Mouse (Mus musculus): ENCODE measurements at regions not wholly inside any gene's neighbourhood (a gene's known extent, or its start where the extent isn't known, plus 50 kb on each side); places are given as distances from the start of the nearest gene placed in this dataset.

DNA sequence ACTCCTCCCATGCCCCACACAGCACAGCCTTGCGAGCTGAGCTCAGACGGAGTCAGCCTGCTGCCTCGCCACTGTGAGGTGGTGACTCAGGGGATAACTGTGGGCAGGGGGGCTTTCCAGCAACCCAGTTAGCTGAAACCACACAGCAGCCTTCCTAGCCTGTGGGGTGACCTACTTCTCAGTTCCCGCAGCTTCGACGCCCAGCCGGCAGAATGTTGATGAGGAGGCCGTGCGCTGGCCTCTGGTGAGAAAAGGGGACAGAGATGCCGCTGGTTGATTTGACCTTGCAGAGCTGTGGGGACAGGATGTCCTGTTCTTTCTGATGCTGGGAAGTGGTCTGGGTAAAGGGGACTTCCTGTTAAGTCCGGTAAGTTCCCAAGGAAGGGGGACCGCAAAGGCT lies 143.2 kb upstream of the Id2 start:
- Histone ChIP-seq H3K9me3 (no peaks in the 10 kb centered on the region), H3K9ac (no peak overlapping the region), H3K4me2 (replicated peaks) (no peak overlapping the region), H3K4me3 (replicated peaks) (no peak overlapping the region), H3K27ac (no peak overlapping the region), H3K4me1 (replicated peaks) (no peaks in the 10 kb centered on the region), H3K27me3 (replicated peaks) (no peaks in the 10 kb centered on the region), H3K36me3 (no peaks in the 10 kb centered on the region)
- 60% methylated on average over 12 of the region's 12 CpGs for WGBS
- peak; percentile 20; the same call in 1 of the 2 replicates for ATAC-seq

DNA sequence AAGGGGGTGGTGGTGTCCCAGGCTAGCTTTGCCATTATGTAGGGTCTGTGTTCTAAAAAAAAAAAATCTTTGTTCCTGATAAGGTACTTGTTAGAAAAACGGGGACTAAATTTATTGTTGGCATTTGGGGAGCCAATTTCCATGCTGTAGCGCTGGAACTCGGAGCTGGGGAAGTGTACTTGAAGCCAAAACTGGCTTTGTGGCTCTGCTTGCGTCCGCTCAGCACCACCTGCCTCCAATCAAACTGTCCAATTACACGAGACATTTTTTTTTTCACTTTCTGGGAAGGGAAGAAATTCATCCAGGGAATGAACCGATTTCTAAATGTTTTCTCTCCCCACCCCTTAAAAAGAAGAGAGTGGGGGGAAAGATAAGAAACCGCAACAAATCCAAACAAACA lies 138.1 kb upstream of the Id2 start:
- H3K9me3 ChIP-seq: no peaks in the 10 kb centered on the region
- H3K4me1 ChIP-seq (replicated peaks): no peaks in the 10 kb centered on the region
- WGBS: 38% methylated on average over 8 of the region's 8 CpGs
- H3K27ac ChIP-seq: no peak overlapping the region
- H3K27me3 ChIP-seq (replicated peaks): no peaks in the 10 kb centered on the region
- ATAC-seq: no peak
- no peak overlapping the region for H3K4me3 ChIP-seq (replicated peaks)
- no peak overlapping the region for H3K9ac ChIP-seq
- H3K36me3 ChIP-seq: no peaks in the 10 kb centered on the region
- H3K4me2 ChIP-seq (replicated peaks): no peak overlapping the region

DNA sequence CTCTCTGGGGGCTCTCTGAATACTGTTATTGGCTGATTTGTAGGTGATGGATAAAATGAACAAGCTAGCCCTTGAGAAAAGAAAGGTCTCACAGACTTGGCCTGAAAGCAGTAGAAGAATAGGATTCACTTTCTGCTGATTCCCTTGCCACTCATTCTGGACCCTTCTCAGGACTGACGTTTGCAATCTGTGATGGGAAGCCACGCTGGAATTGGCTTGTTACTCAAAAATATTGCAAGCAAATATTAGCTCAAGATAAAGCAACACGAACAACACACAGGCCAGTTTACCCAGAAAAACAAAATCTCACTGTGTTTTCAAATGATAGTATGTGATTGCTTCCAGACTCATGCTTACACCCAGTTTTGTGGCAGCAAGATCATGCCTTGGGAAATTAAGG lies 137.7 kb upstream of the Id2 start:
- ATAC-seq: no peak
- no peak overlapping the region for H3K27ac ChIP-seq
- no peaks in the 10 kb centered on the region for H3K4me1 ChIP-seq (replicated peaks)
- no peaks in the 10 kb centered on the region for H3K36me3 ChIP-seq
- H3K9me3 ChIP-seq: no peaks in the 10 kb centered on the region
- no peak overlapping the region for H3K4me2 ChIP-seq (replicated peaks)
- whole genome bisulfite sequencing: 61% methylated on average over 3 of the region's 3 CpGs
- H3K4me3 ChIP-seq (replicated peaks): no peak overlapping the region
- H3K9ac ChIP-seq: no peak overlapping the region
- no peaks in the 10 kb centered on the region for H3K27me3 ChIP-seq (replicated peaks)

DNA sequence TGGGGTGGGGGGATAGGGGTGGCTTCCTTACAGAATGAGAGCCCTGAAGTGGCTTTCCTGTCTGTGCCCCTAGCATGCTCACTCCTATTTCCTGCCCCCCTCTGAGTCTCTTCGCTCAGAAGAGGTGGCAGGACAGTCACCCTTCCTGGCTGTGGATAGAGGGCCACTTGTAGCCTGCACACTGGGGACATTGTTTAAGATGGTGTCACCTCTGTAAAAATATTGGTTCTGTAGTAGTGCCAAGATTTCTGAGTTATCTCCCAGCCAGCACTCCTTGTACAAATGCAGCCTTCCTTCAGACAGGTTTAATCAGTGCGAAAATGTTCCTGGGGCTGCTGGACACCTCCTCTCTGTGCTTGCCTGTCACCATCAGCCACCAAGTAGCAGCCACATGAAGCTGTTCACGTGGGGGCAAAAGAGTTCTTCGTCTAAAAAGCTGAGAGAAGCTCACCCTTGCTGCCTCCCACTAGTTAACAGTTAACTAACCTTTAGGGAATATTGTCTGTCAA lies 136.1 kb upstream of the Id2 start:
- H3K36me3 ChIP-seq: no peaks in the 10 kb centered on the region
- no peak overlapping the region for H3K27ac ChIP-seq
- H3K4me1 ChIP-seq (replicated peaks): no peaks in the 10 kb centered on the region
- WGBS: 60% methylated on average over 4 of the region's 4 CpGs
- no peaks in the 10 kb centered on the region for H3K27me3 ChIP-seq (replicated peaks)
- no peak overlapping the region for H3K4me3 ChIP-seq (replicated peaks)
- no peak overlapping the region for H3K9ac ChIP-seq
- peak; percentile 51; the same call in 1 of the 2 replicates for ATAC-seq
- no peaks in the 10 kb centered on the region for H3K9me3 ChIP-seq
- H3K4me2 ChIP-seq (replicated peaks): no peak overlapping the region

DNA sequence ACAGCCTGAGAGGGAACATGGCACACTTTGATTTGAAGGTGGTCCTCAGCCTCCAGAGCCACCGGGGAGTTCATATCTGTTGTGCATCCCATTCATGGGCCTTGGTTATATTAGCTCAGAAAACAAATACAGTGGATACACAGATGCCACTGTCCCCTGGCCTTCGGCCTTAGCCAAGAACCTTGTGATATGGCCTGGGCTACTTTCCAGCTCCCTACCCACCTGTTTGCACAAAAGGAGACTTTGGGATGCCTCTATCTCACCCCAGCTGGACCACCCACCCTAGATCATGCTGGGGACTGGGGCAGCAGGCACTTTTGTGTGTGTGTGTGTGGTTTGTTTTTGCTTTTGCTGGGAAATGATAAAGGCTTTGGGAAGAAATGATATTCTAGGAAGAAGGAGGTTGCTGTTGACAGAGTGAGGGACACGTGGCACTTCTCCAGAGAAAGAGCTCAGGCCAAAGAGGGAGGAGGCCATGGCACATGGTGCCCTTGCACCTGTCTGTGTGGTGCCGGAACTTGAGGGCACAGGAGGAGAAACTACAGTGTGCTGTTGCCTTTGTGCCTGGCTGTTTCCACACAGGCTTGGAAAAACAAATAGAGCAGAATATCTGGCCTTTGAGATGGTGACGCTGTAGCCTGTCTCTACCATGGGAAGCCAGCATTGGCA lies 135.6 kb upstream of the Id2 start:
- Histone ChIP-seq H3K9me3 (no peaks in the 10 kb centered on the region), H3K4me2 (replicated peaks) (no peak overlapping the region), H3K4me1 (replicated peaks) (no peaks in the 10 kb centered on the region), H3K4me3 (replicated peaks) (no peak overlapping the region), H3K27ac (no peak overlapping the region), H3K9ac (no peak overlapping the region), H3K27me3 (replicated peaks) (no peaks in the 10 kb centered on the region), H3K36me3 (no peaks in the 10 kb centered on the region)
- peak; percentile 51 for ATAC-seq
- 83% methylated on average over 5 of the region's 5 CpGs for WGBS

DNA sequence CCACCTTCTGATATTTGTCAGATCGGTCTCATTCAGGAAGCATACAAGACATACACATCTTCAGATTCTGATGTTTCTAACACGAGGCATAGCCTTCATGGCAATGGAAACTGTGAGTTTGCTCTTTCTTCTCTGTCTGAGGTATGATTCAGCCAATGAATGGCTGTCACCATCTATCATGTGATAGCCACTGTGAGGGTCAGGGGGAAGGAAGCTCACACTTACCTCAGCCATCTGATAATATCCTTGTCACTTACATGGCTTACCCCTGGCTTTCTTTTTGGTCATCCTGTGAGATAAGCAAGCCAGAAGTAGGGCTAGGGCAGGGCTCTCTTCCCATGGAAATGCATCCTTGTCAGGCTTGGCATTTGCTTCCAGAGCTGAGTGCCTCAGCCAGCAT lies 131.8 kb upstream of the Id2 start:
- Histone ChIP-seq H3K27me3 (replicated peaks) (no peaks in the 10 kb centered on the region), H3K4me1 (replicated peaks) (no peaks in the 10 kb centered on the region), H3K4me3 (replicated peaks) (no peak overlapping the region), H3K9me3 (no peaks in the 10 kb centered on the region), H3K4me2 (replicated peaks) (no peak overlapping the region), H3K36me3 (no peaks in the 10 kb centered on the region), H3K27ac (no peak overlapping the region), H3K9ac (no peak overlapping the region)
- ATAC-seq: no peak
- WGBS: 81% methylated on average over 2 of the region's 2 CpGs

DNA sequence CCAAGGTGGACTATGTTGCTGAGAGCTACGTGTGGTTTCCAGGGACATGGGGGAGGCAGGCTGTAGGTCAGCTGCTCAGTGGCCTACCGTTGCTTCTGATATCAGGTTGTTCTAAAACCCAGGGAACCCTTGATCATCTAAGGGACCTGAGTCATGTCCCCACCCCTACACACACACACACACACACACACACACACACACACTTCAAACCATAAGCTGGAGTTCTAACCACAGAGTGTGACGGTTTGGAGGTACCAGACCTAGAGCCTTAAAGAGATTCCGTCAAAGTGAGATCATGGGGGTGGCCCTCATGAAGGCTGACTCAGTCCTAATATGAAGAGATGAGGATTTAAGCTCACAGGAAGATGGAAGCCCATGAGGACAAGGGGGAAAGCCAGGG lies 130.8 kb upstream of the Id2 start:
- H3K9ac ChIP-seq: no peak overlapping the region
- no peak overlapping the region for H3K4me3 ChIP-seq (replicated peaks)
- H3K9me3 ChIP-seq: no peaks in the 10 kb centered on the region
- H3K27me3 ChIP-seq (replicated peaks): no peaks in the 10 kb centered on the region
- WGBS: 90% methylated on average over 4 of the region's 4 CpGs
- H3K4me1 ChIP-seq (replicated peaks): no peaks in the 10 kb centered on the region
- no peaks in the 10 kb centered on the region for H3K36me3 ChIP-seq
- no peak overlapping the region for H3K4me2 ChIP-seq (replicated peaks)
- no peak for ATAC-seq
- no peak overlapping the region for H3K27ac ChIP-seq

DNA sequence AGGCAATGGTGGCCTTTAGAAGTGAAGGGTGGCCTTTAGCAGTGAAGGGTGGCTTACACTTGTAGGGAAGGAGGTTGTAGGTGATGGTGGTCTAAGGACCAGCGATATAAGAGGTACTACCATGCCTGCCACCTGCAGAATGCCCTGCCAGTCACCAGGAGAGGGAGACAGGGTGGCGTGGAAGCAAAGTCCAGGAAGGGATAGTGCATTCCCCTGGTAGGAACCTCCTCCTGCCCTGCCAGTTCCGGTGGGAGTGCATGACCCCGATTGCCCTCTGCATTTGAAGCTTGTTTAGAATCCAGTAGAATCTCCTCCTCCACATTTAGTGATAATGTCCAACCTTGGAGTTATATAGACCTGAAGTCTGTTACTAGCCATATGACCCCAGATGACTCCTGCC lies 127.7 kb upstream of the Id2 start:
- Histone ChIP-seq H3K4me1 (replicated peaks) (peaks cover 3% of the 10 kb centered on the region; the same call in 1 of the 2 replicates), H3K4me2 (replicated peaks) (no peak overlapping the region), H3K9me3 (no peaks in the 10 kb centered on the region), H3K36me3 (no peaks in the 10 kb centered on the region), H3K27me3 (replicated peaks) (no peaks in the 10 kb centered on the region), H3K9ac (no peak overlapping the region), H3K4me3 (replicated peaks) (no peak overlapping the region), H3K27ac (no peak overlapping the region)
- 82% methylated on average over 4 of the region's 4 CpGs for WGBS
- ATAC-seq: no peak

DNA sequence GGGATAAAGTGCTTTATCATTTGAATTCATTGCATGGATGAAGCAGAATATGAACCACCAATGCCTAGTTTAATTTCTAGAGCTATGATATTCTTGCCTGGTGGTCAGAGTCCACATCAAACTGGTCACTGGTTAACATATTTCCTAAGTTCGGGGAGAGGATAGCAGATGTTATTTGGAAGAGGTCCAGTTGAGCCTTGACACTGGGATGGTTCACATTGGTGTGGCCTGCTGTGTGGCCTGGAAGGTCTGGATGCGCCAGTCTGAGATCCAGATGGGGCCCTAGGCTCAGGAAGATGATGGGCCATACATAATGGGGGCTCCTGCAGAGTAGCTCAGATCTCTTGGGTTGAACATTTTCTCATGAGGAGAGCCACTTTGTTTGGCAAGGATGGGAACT lies 127.3 kb upstream of the Id2 start:
- Histone ChIP-seq H3K9me3 (no peaks in the 10 kb centered on the region), H3K27ac (no peak overlapping the region), H3K27me3 (replicated peaks) (no peaks in the 10 kb centered on the region), H3K9ac (no peak overlapping the region), H3K36me3 (no peaks in the 10 kb centered on the region), H3K4me1 (replicated peaks) (peaks cover 3% of the 10 kb centered on the region; the same call in 1 of the 2 replicates), H3K4me3 (replicated peaks) (no peak overlapping the region), H3K4me2 (replicated peaks) (no peak overlapping the region)
- no peak for ATAC-seq
- 82% methylated on average over 2 of the region's 2 CpGs for WGBS

DNA sequence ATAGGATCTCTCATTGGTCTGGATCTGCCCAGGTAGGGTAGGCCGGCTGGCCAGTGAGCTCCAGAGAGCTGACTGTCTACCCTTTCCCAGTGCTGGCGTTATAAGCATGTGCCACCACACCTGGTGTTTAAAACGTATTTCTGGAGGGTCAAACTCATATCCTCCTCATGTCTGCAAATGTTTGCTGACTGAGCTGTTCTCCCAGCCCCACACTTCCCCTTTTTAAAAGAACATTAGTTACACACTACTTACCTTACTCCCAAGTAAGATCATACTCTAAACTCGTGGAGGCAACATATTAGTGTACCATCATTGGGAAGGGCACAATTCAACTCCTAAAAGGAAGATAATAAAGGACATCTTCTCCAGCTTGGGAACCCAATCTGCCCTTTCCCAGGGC lies 126.6 kb upstream of the Id2 start:
- Histone ChIP-seq H3K27me3 (replicated peaks) (no peaks in the 10 kb centered on the region), H3K4me1 (replicated peaks) (peaks cover 3% of the 10 kb centered on the region; the same call in 1 of the 2 replicates), H3K4me2 (replicated peaks) (no peak overlapping the region), H3K36me3 (no peaks in the 10 kb centered on the region), H3K4me3 (replicated peaks) (no peak overlapping the region), H3K9me3 (no peaks in the 10 kb centered on the region), H3K9ac (no peak overlapping the region), H3K27ac (no peak overlapping the region)
- no peak for ATAC-seq
- WGBS: 82% methylated on average over 4 of the region's 4 CpGs

DNA sequence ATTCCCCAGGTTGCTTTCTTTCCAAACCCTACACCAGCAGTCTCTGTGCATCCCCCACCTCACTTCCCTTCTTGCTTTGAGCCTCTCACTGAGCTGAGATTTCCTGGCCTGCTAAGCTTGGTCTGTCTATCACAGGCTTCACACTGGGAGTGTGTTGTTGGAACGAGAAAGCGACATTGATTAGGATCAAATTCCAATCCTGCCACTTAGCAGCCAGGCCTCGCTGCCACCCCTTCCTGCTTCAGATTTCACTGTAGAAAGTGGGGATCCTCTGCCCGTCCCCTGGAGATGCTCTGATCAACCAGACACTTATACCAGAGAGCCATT lies 123.8 kb upstream of the Id2 start:
- H3K27ac ChIP-seq: no peak overlapping the region
- 54% methylated on average over 4 of the region's 4 CpGs for WGBS
- H3K36me3 ChIP-seq: no peaks in the 10 kb centered on the region
- H3K27me3 ChIP-seq (replicated peaks): no peaks in the 10 kb centered on the region
- H3K4me1 ChIP-seq (replicated peaks): peaks cover 10% of the 10 kb centered on the region
- no peaks in the 10 kb centered on the region for H3K9me3 ChIP-seq
- ATAC-seq: no peak
- H3K4me2 ChIP-seq (replicated peaks): no peak overlapping the region
- H3K9ac ChIP-seq: no peak overlapping the region
- no peak overlapping the region for H3K4me3 ChIP-seq (replicated peaks)

DNA sequence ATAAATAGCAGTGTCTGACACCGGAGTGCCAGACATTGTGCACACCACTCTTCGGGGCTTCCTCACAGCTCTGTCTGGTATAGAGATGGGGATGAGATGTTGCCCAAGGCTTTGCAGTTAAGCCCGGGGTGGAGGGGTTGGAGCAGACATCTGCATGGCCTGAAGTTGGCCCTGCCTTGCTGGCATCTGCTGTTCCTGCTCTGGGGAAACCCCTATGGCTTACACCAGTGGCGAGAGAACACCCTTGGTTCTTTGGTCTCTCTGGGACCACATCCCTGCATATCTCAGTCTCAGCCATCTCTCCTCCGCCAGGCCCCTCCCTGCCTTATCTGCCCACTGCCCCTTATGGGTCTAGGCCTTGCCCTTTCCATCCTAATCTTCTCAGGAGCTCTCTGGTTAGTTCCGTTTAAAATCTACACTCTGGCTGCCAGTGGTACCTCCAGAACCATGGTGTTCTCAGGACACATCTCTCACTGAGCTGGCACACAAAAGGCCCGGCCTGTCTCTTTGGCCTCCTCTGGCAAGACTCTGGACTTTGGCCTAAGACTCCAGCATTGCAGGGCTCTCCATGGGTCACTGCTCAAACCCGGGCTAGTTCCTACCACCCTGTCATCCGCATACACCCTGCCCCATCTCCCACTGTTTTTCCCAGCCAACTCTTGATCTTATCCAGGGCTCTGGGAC lies 123.3 kb upstream of the Id2 start:
- Histone ChIP-seq H3K4me3 (replicated peaks) (no peak overlapping the region), H3K27ac (no peak overlapping the region), H3K36me3 (no peaks in the 10 kb centered on the region), H3K4me1 (replicated peaks) (peaks cover 10% of the 10 kb centered on the region), H3K9ac (no peak overlapping the region), H3K9me3 (no peaks in the 10 kb centered on the region), H3K27me3 (replicated peaks) (no peaks in the 10 kb centered on the region), H3K4me2 (replicated peaks) (no peak overlapping the region)
- no peak for ATAC-seq
- 64% methylated on average over 9 of the region's 9 CpGs for WGBS

DNA sequence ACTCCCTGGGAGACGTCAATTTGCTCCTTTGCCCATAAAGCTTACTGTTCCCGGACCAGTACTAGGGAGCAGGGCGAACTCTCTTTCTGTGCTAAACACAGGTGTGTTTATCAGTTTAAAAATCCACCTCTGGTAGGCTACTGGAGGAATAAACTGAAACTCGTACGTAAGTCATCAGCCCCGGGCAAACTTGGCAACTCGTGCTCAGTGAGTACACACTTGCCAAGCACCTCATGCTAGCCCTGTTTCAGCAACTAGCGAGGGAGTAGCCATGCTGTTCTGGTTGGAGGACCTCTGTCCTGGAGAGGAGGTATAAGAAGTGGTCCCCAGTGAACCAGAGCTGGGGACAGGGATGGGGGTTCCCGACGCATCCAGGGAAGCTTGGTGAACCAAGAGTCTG lies 122.6 kb upstream of the Id2 start:
- Histone ChIP-seq H3K36me3 (no peaks in the 10 kb centered on the region), H3K9me3 (no peaks in the 10 kb centered on the region), H3K4me1 (replicated peaks) (peaks cover 10% of the 10 kb centered on the region), H3K9ac (no peak overlapping the region), H3K4me3 (replicated peaks) (no peak overlapping the region), H3K4me2 (replicated peaks) (no peak overlapping the region), H3K27me3 (replicated peaks) (no peaks in the 10 kb centered on the region), H3K27ac (no peak overlapping the region)
- 79% methylated on average over 10 of the region's 10 CpGs for WGBS
- ATAC-seq: no peak

All from intestine, embryonic 15.5 days (tissue).